Mouse (Mus musculus) heart, adult 18-20 months (tissue): ENCODE measurements around the gene Flad1. TPM values are rescaled to one million over a fixed set of nuclear protein-coding genes. Genes with fewer than 3 reads are reported as not detected.

Experiments used
- DNase-seq, 2 experiments: peaks; one replicate each; pipeline ENCODE4 v3.0.0; 2021 to 2022; ENCODE audit warnings: mixed read lengths in 1 of 2
- long read RNA-seq, 2 experiments: library from polyadenylated mRNA; stranded (forward); transcript quantifications; one replicate each; pipeline ENCODE4 v2.0.0; 2021
- total RNA-seq, 2 experiments: library from RNA; stranded (reverse); gene quantifications; 2 replicates each; pipeline ENCODE4 v1.2.3; 2021

Gene Flad1
- total RNA-seq, result 10 to 100 TPM; 59.5 to 63.8 TPM
- long read RNA-seq, experiment 1, transcript Flad1-202 (8 exons, 2,238 nt), result minor isoform, 5 of 58 reads
- long read RNA-seq, experiment 1, transcript Flad1-204 (8 exons, 2,892 nt), result major isoform, 29 of 58 reads
- long read RNA-seq, experiment 1, partial matches to known transcripts, result 7 of 58 reads
- long read RNA-seq, experiment 1, other reads (novel, unspliced or antisense), result 17 of 58 reads
- long read RNA-seq, experiment 2, transcript Flad1-204 (8 exons, 2,892 nt), result major isoform, 18 of 35 reads
- long read RNA-seq, experiment 2, transcript Flad1-202 (8 exons, 2,238 nt), result minor isoform, 5 of 35 reads
- long read RNA-seq, experiment 2, partial matches to known transcripts, result 3 of 35 reads
- long read RNA-seq, experiment 2, other reads (novel, unspliced or antisense), result 9 of 35 reads

DNA sequence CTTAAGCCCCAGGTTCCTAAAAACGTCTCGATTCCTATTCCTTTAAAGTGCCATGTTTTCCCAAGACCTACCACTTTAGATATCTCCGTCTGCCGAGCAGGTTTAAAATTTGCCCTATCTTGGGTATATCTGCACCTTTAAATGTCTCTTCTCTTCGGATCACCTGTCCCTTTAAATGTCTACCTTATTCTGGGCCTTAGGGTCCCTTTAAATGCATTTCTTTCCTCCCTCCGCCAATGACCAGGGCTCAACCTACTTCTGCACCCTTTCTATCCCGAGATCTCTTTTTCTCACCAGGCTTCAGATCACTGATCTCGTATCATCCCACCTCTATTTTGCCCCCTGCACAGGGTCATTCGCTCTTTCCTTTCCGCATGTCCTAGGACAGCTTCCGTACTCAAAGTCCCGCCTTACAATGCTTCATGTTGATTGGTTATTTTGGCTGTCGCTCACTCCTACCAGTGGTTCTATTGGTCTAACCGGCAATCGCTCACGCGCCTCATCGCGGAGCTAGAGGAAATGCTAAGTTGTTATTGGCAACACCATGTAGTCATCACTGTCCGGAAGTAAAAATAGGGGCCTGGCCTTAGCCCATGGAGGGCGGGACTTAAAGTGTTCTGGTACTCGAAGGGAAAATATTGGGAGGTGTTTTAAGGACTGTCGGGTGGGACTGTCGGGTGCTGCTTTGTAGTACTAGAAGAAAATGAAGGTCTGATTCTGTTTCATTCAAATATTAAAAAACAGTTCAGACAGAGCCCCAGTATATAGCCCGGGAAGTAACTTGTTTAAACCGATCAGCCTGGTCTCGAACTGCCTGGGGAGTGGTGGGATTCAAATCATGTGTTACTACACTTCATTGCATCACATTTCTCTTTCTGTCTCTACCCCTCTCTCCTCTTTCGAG is at the start of gene Flad1:
Flad1 (minus strand) TSS at position 381 of the 904 bp plus-strand sequence.
- peak; percentile 99 to 100 for DNase-seq

DNA sequence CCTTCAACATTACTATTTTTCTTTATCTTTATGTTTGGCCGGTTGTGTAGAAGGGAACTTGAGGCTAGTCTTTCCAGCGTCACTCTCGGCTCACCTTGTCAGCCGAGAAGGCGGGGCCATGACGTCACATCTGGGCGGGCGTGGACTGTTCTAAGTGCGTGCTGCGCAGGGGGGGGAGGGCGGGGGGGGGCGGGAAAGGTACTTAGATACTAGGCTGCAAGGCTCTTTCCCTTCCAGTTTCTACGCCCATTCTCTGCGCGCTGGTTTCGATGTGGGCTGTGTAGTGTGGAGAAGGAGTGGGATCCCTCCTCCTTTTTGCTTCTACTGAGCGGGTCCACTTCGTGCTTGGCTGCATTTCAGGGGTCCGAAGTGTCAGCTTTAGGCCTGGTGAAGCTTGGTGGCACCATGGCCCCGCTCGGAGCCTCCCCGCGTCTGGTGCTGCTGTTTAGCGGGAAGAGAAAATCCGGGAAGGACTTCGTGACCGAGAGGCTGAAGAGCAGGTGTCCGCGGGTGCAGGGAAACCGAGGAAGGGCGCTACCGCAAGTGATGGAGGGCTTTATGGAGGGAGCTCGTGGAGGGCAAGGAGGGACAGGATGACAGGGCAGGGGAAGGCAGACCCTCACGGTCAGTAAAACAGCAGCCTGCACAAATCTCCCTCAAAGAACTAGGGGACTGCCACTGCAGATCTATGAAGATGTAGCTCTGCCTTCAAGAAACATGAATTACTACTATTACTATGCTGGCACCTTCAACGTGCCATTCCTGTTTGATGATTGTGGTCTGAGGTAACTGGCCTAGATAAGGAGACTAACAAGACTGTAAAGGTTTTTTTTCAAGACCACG is 47.5 kb upstream of the Flad1 start:
- peak; percentile 92 to 96 for DNase-seq

DNA sequence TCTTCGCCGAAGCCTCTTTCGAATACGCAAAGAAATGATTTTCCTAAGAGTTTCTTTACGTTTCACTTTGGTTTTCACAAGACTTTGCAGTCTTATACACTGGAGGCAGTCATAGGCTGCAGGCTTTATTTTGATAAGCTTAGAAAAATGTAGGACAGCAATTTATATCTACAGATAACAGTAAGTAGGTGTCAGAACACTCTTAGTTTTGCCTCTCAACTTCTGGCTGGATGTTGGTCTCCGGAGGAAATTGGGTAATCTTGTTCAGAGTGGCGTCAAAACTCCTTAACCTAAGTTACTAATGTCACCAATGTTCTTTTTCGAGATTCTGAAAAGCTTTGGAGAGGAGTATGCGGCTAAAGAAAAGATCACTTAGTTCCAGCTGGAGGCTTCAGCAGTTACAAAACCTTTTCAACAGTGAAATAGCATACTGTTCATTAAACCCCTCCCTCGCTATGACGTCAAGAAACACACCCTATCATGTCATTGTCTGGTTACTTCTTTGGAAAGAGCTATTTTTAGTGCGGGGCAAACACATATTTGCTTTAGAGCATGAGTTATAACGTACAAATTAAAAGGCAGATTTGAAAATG is 46.8 kb upstream of the Flad1 start:
- DNase-seq, result no peak

DNA sequence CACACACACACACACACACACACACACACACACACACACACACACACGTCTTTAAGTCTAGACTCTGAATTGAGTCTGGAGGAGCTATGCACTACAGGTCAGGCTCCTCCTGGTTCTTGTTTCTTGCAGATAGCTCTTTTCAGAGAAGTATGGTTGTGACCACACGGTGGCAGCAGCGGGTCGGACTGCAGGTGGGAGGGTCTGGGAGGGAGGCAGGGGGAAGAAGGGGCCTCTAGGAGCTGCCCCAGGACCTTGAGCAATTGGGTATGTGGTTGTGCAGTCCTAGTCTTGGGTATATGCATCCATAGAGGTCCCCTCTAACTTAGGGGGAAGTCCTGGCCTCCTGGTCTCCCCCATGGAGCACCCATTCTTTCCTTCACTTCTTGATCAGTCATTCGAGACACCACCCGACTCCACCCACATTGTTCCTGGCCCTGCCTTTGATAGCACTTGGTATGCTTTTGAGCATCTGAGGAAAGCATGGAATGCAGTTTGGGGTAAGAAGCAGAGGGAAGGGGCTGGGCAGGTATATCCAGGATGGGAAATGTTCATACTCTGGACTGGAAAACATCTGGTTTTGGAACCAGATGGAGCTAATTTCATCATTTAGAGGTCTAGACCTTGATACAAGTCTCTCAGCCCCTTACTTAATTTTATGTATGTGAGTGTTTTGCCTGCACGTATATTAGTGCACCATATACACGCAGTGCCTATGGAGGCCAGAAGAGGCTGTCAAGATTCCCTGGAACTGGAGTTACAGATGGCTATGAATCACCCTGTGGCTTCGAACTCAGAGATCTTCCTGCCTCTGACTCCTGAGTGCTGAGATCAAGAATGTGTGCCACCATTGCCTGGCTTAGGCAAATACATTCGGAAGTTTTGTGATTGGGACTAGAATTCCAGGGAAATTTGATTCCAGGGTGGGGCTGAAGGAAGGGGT is 45.3 kb upstream of the Flad1 start:
- peak; percentile 54 to 87 for DNase-seq

DNA sequence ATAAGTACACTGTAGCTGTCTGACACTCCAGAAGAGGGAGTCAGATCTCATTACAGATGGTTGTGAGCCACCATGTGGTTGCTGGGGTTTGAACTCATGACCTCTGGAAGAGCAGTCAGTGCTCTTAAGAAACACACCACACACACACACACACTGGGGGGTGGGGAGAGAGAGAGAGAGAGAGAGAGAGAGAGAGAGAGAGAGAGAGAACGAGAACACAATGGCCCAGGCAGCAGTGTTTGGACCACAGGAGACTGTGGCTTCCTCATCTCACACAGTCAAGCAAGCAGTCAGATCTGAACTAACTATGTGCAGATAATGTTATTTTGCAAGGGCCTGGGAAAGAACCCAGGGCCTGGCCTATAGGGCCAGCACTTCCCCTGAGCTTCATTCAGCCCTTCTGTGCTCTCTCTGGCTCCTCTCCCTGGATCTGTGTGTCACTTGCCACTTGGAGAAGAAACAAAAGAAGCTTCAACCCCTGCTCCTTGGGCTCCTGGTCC is 44.2 kb upstream of the Flad1 start:
- DNase-seq, result no peak

DNA sequence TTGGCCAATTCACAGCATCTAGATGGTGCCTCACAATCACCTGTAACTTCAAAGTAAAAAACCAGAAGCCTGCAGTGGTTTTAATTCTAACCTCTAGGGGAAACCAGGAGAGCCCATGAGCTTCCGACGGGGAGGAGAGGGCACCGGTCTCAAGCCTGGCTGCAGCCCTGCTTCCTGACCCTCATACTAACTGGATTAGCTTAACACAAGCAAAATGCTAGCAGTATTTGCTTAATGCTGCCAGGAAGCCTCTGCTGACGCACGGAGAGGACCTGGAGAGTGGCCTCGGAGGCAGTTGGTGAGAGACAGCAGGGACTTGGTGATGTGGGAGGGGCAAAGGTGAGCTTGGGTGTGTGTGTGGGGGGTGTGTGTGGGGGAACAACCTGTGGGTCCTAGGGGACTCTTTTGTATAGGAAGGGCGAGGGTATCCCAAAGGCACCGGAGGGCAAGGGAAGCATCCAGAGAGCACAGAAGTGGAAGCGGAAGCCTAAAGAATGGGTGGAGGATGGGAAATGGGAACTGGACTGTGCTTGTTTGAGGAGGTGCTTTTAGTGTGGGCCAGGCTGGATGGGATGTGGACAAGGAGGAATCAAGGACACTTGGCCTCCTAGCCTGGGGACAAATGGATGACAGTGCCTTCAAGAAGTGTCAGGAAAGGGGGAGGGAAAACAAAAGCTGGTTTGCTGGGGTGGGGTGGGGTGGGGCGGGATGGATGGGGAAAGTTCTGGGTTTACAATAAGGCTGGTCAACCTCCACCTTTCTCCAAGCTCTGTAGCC is 42.9 kb upstream of the Flad1 start, which contains the start of gene Pmvk:
Pmvk (plus strand) TSS at position 141 of the 777 bp plus-strand sequence.
- DNase-seq, result no peak

DNA sequence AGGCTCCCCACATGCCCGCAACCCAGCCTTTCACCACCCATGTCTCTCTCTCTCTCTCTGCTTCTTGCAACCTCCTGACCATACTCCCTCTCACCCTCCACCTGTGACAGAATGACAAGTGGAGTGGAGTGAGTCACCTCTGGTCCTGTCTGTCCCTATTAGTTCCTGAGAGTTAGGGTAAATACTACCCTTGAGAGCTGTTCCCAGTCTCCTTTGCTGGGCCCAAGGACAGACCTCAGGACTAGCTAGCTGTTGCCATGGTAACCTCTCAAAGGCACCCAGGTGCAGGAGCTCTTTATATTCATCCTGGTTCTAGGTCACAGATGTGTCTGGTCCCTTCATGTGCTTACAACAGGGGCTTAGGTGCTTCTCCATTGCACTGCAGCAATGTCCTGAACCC is 40.2 kb upstream of the Flad1 start:
- DNase-seq, result no peak

DNA sequence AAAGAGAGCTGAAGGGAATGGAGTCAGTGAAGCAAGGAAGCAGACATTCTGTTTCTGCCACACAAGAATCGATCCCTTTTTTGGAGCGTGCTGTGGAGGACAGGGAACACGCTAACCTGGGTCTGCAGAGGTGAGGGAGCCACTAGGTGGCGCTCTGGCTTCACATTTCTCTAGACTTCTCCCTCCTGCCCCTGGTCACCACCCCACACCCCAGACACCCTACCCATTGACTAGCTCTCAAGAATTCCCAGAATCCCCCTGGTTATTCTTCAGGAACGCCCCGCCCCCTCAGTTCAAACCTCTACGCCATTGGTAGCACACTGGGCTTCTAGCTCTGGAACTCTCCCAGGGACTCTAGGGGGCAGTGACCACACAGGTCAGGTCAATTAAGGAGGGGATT is 37.9 kb upstream of the Flad1 start:
- DNase-seq, result peak; percentile 61 to 79

DNA sequence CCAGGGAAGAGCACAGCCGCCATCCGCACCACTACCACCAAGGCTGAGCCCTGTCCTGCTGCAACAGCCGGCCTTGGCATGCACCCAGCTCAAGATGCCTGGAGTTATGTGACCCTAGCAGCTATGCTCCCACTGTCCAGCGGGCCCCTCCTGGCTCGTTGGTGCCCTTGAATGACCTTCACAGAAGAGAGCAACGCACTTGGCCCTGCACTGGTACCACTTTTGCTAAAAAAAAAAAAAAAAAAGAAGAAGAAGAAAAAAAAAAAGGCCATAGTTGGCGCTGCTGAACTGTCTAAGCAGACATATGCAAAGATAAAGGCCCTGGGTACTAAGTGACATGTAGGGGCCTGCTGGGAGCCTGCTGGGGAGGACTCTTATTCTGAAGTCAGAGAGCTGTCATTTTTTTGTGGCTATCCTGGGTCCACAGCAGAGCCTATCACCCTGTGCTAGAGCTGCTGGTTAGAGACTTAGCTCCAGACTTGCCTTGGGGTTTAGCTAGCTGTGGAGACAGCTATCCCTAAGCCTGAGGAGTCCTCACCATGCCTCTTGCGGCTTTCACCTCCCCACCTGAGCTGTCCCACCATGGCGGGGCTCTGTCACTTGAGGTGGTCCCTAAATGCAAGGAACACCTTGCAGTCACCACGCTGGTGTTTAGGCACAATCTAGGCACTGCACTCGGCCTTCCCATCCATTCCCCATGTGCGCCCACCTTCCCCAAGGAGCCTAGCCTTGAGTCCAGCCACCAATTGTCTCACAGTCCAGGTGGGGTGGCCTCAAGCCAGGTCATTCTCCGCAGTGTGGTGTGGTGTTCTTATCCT is 37.3 kb upstream of the Flad1 start:
- DNase-seq, result peak in 1 of 2 experiments; percentile 49

DNA sequence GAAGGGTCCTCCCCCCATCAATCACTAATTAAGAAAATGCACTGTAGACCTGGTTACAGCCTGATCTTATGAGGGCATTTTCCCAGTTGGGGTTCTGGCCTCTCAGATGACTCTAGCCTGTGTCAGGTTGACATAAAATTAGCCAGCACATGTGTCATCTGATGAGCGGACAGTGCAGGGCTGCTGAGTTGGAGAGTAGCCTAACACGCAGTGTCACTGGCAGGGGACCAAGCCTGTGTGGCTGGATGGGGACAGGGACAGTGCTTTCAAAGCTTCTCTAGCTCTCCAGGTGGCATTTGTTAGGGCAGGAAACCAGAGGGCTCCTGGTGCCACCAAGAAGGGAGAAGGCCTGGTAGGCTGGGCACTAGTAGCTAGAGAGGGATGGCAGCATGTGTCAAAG is 29.0 kb upstream of the Flad1 start:
- DNase-seq, result no peak

DNA sequence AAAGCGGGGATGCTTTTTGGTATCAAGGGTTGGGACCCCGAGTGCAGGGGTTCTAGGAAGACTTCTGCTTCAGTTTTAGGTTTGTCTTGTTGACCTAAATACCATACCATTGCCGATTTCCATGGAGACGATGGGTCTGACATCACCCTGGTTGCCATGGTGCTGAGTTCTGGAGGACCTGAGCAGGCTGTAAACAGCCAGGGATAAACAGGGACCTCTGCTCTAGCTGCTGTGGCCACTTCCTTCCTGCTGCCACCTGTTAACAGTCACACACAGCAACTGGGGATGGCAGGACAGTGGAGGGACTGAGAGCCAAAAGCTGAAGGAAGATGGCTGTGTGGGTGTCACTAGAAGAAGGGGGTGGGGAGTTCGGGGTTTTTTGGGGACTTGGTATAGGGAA is 25.6 kb upstream of the Flad1 start:
- no peak for DNase-seq

DNA sequence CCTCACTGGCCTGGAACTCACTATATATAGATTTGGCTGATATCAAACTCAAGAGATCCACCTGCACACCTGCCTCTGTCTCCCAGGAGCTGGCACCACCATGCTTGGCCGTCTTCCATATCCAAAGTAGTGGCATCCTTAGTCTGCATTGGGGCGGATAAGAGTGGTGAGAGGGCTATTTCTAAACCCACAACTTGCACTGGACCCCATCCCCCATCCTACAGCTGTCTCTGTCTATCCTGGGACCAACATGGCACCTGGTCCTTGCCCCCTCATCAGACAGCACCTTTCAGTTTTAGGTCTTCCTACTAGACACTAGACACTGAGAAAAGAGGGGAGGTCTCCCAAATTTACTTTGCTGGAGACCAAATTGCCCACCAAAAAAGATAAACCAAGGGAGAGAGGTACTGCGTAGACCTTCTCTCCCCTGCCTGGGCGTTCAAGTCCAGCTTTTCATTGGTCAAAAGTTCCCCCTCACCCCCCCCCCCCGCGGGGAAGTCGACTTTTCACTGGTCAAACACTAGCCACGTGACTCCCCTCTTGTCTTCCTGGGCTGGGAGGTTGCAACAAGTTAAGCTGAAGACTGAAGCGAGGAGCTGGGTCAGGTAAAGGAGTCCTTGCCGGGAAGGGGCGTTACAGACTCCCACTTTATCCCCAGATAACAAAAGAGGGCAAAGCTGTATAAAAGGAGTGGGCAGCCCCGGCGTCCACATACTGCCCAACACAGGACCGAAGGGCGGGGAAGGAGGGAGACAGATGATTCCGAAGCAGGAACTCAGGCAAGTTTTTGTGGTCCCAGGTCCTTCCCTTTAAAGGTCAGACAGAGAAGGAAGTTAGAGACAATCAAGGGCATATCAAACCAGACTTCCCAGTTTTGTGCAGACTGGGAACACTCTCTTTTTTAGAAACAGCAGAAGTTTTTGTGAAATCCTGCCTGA is 24.8 kb upstream of the Flad1 start, which contains the start of gene Pbxip1:
Pbxip1 (plus strand) TSS at position 531 of the 938 bp plus-strand sequence.
- DNase-seq, result peak; percentile 84 to 87

DNA sequence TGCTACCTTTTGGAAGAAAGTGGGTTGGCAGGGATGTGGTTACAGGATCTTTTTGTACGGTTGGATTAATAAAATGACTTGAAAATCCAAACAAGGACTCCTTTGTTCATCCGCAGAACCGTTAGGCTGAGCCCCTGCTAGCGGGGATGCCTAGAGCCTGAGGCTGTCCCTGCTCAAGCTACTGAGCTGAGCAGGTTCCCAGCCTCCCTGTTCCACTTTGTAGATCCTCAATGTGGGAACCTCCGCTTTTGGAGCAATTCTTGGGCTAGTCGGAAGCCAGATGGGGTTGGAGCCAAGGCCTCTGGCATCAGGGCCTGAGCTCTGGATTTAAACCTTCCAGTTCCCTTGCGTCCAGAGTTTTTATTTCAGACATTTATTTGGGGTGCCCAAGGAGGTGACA is 23.4 kb upstream of the Flad1 start:
- no peak for DNase-seq

DNA sequence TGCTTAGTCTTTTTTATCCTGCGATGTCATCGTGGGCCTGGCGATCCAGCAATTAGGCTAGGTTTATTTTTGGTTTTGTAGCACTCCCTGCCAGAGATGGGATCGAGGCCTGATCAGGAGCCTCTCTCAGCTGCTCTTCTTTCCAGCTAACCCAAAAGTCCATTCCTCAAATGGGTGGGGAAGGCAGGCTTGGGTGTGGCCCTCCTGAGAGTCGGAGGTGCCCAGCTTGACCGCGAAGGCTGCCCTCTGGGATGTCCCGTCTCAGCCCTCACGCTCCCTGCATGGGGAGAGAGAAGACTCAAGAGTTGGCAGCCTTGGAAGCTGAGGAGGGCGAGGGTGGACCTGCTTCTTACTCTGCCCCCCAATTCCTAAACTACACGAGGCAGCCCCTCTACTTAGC is 22.9 kb upstream of the Flad1 start:
- DNase-seq, result no peak

DNA sequence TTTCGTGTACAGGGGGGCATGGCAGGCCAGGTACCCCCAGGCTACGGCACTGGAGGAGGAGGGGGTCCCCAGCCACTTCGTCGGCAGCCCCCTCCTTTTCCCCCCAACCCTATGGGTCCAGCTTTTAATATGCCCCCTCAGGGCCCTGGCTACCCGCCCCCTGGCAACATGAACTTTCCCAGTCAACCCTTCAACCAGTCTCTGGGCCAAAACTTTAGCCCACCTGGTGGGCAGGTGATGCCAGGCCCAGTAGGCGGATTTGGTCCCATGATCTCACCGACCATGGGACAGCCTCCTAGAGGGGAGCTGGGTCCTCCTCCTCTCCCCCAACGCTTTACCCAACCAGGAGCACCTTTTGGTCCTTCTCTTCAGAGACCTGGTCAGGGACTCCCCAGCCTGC is 20.9 kb upstream of the Flad1 start:
- DNase-seq, result no peak

DNA sequence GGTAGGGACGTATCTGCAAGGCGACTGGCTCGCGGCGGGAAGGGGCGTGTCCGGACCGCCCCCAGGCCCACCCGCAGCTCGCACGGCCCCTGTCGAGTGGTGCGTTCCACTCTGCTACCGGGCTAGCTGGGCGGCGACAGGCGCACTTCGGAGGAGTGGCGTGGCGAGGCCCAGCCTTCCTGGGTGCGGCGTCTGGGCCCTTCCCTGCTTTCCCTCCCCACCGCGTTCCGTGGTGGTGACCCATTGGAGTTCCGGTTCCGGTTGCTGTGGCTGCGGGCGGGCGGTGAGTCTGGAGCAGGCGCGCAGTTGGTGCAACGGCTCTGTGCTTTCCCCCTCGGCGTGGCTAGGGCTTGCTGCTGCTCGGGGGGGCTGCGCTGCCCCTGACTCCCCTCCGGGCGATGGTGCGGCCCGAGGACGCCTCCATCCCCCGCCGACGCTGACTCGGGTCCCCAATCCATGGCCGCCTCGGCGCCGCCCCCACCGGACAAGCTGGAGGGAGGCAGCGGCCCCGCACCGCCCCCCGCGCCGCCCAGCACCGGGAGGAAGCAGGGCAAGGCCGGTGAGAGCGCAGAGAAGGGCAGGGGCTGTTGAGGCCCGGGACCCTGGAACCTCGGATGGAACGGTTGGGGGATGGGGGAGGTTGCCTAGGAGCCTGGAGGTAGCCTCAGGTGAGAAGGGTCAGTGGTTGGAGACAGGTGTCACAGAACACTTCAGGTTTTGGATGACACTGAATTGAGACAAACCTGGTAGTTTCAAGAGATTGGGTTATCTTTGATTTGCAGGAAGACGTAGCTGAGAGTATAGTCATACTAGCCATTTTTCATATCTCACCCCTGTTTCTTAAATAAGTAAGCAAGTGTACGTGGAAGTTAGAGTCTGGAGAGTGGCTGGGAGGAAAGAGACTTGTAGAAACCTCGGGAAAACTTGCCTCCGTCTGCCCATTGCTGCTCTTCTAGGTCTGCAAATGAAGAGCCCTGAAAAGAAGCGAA is 18.8 kb upstream of the Flad1 start, which contains the start of gene Pygo2:
Pygo2 (plus strand) TSS at position 44 of the 989 bp plus-strand sequence.
- peak; percentile 94 to 98 for DNase-seq
